Comparison of ENCODE assay signal across 8 mouse cellular contexts in the genomic region with DNA sequence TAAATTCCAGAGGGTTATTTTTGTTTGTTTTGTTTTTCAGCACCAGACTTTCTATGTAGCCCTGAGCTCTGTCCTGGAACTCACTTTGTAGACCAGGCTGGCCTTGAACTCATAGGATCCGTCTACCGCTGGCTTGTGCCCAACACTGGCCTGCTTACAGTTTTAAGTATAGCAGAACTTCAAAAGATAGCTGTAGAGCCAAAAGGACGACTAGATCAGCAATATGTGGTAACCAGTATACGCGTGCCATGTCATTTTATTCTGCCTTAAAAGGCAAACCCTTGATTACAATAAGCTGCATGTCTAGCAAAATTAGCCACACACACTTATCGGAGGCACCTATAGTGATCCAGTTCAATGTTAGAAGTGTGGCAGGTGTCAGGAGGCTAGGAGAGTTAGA. TPM values are rescaled to one million over a fixed set of nuclear protein-coding genes. Genes with fewer than 3 reads are reported as not detected.
DNase-seq lines count a peak whose midpoint lies in the region; ATAC-seq and TF ChIP-seq lines count a peak whose summit lies in the region.

No protein-coding gene starts in this region.

- peak overlapping the region; percentile 94 for H3K27ac ChIP-seq in heart, embryonic 16.5 days (ENCODE audit: low read length)
- no peak overlapping the region for H3K27ac ChIP-seq in ES-Bruce4 (ENCODE audit: insufficient read depth, low read length)
- H3K27ac ChIP-seq in embryonic fibroblast, embryonic 13.5 days (ENCODE audit: insufficient read depth, low read length), result peak overlapping the region; percentile 55; the same call in 1 of the 2 replicates
- 0 out of 2 replicates have a peak overlapping the region, but pooled peaks have one; percentile 46 for H3K27ac ChIP-seq in liver, embryonic 11.5 days (ENCODE audit: low read depth, low read length)

- H3K4me2 ChIP-seq in heart, embryonic 16.5 days (ENCODE audit: low read depth, low read length), result peak overlapping the region; percentile 76
- H3K4me2 ChIP-seq in liver, embryonic 11.5 days, result peak overlapping the region; percentile 89

- peaks cover 33% of the 10 kb centered on the region for H3K36me3 ChIP-seq in heart, embryonic 16.5 days (ENCODE audit: control insufficient read depth, insufficient read depth)
- peaks cover 42% of the 10 kb centered on the region for H3K36me3 ChIP-seq in ES-Bruce4 (ENCODE audit: control insufficient read depth, insufficient read depth, low read length, poor library complexity, severe bottlenecking)
- peaks cover 29% of the 10 kb centered on the region for H3K36me3 ChIP-seq in liver, embryonic 11.5 days (ENCODE audit: control insufficient read depth, insufficient read depth, low read length)

- H3K4me3 ChIP-seq in heart, embryonic 16.5 days (ENCODE audit: low read length), result peak overlapping the region; percentile 90
- peak overlapping the region; percentile 98 for H3K4me3 ChIP-seq in ES-Bruce4 (ENCODE audit: low read depth, low read length)
- H3K4me3 ChIP-seq in embryonic fibroblast, embryonic 13.5 days (ENCODE audit: insufficient read depth, low read length), result peak overlapping the region; percentile 88
- peak overlapping the region; percentile 86 for H3K4me3 ChIP-seq in liver, embryonic 11.5 days (ENCODE audit: low read depth, low read length)

- H3K9ac ChIP-seq in heart, embryonic 16.5 days (ENCODE audit: low read length), result peak overlapping the region; percentile 87
- H3K9ac ChIP-seq in ES-Bruce4 (ENCODE audit: low read depth, poor library complexity, severe bottlenecking), result peak overlapping the region; percentile 96
- peak overlapping the region; percentile 94 for H3K9ac ChIP-seq in liver, embryonic 11.5 days (ENCODE audit: low read depth, low read length)

- no peak for TF ChIP-seq POLR2A in ES-Bruce4 (IDR thresholded peaks at IDR 0.05; ENCODE audit: insufficient read depth, low read length)
- TF ChIP-seq POLR2A in embryonic fibroblast, embryonic 13.5 days (IDR thresholded peaks at IDR 0.05; ENCODE audit: low read depth, low read length), result no peak

- intact Hi-C loops in heart, postnatal 10 days (cut with DNase I), result no loop called here
- intact Hi-C loops in left cerebral cortex, postnatal 25 days (cut with DNase I), result no loop called here

- peaks cover 27% of the 10 kb centered on the region for H3K4me1 ChIP-seq in heart, embryonic 16.5 days (ENCODE audit: control insufficient read depth, insufficient read depth, low read length)
- H3K4me1 ChIP-seq in ES-Bruce4 (ENCODE audit: control insufficient read depth, insufficient read depth, low read length), result no peaks in the 10 kb centered on the region
- H3K4me1 ChIP-seq in embryonic fibroblast, embryonic 13.5 days (ENCODE audit: control insufficient read depth, insufficient read depth, low read length), result no peaks in the 10 kb centered on the region; the same call in 1 of the 2 replicates
- H3K4me1 ChIP-seq in liver, embryonic 11.5 days (replicated peaks; ENCODE audit: control insufficient read depth, insufficient read depth, low read length), result peaks cover 7% of the 10 kb centered on the region

- no peak for DNase-seq in heart, postnatal 10 days
- no peak for DNase-seq in liver, embryonic 11.5 days (ENCODE audit: low spot score)
- no peak for DNase-seq in left cerebral cortex, postnatal 25 days (ENCODE audit: low spot score in 2 of 2)
- DNase-seq in frontal cortex, postnatal 14 days (ENCODE audit: low spot score in 2 of 2), result no peak
- no peak for DNase-seq in kidney, postnatal 25 days

- H3K27me3 ChIP-seq in heart, embryonic 16.5 days (ENCODE audit: control insufficient read depth, insufficient read depth, low read length), result no peaks in the 10 kb centered on the region
- H3K27me3 ChIP-seq in ES-Bruce4 (ENCODE audit: control insufficient read depth, insufficient read depth, low read length, poor library complexity, severe bottlenecking), result no peaks in the 10 kb centered on the region
- H3K27me3 ChIP-seq in liver, embryonic 11.5 days (replicated peaks; ENCODE audit: control insufficient read depth, insufficient read depth, low read length), result no peaks in the 10 kb centered on the region

- no peak for ATAC-seq in heart, embryonic 16.5 days (replicated peaks; ENCODE audit: extremely low read depth, insufficient read depth, low FRiP score)
- ATAC-seq in liver, embryonic 11.5 days (replicated peaks; ENCODE audit: low FRiP score), result no peak

- TF ChIP-seq EP300 in ES-Bruce4 (IDR thresholded peaks at IDR 0.05; ENCODE audit: insufficient read depth, low read depth, low read length), result no peak

- no peaks in the 10 kb centered on the region for H3K9me3 ChIP-seq in heart, embryonic 16.5 days (replicated peaks; ENCODE audit: control insufficient read depth, low read length)
- no peaks in the 10 kb centered on the region for H3K9me3 ChIP-seq in ES-Bruce4 (replicated peaks; ENCODE audit: control insufficient read depth, insufficient read depth, low read length, poor library complexity, severe bottlenecking)
- no peaks in the 10 kb centered on the region for H3K9me3 ChIP-seq in liver, embryonic 11.5 days (ENCODE audit: control insufficient read depth, low read length)

- 54% methylated on average over 6 of the region's 6 CpGs for WGBS in heart, embryonic 16.5 days
- WGBS in liver, embryonic 11.5 days, result 58% methylated on average over 6 of the region's 6 CpGs

- TF ChIP-seq CTCF in ES-Bruce4 (IDR thresholded peaks at IDR 0.05; ENCODE audit: low read depth, low read length), result no peak
- TF ChIP-seq CTCF in embryonic fibroblast, embryonic 13.5 days (IDR thresholded peaks at IDR 0.05; ENCODE audit: borderline replicate concordance, insufficient read depth, low read length), result no peak

RNA-seq across cellular contexts. Expression of gene Mcm6, which starts 1.2 kb away (rescaled TPM):
- 145 and 172 TPM in 2 replicates for polyA plus RNA-seq in heart, embryonic 16.5 days (2015; fragmentation: Nextera tagmentation; extraction: Ambion mirVana)
- total RNA-seq in heart, postnatal 10 days (2021), result 10 to 100 TPM; 28.1 to 34.9 TPM
- polyA plus RNA-seq in ES-Bruce4 (2011; ENCODE audit: insufficient read depth, insufficient read length, low read depth, missing spikeins), result 206 and 215 TPM in 2 replicates
- polyA plus RNA-seq in embryonic fibroblast, embryonic 13.5 days (2011; ENCODE audit: insufficient read length, low read depth, missing spikeins), result 74.6 and 91.1 TPM in 2 replicates
- polyA plus RNA-seq in liver, embryonic 11.5 days (2014; fragmentation: Nextera tagmentation; extraction: Ambion mirVana), result 384 and 445 TPM in 2 replicates
- total RNA-seq in left cerebral cortex, postnatal 25 days (2021), result 1 to 10 TPM; 5.4 to 5.6 TPM

RNA-seq across cellular contexts. Expression of gene Lct, which starts 30.2 kb away (rescaled TPM):
- 0.09 TPM in 1 of 2 replicates, not detected in the other for polyA plus RNA-seq in heart, embryonic 16.5 days (2015; fragmentation: Nextera tagmentation; extraction: Ambion mirVana)
- total RNA-seq in heart, postnatal 10 days (2021), result under 1 TPM in 1 of 2 experiments, not detected in 1; 0.07 TPM
- 0.22 TPM in 1 of 2 replicates, not detected in the other for polyA plus RNA-seq in ES-Bruce4 (2011; ENCODE audit: insufficient read depth, insufficient read length, low read depth, missing spikeins)
- polyA plus RNA-seq in embryonic fibroblast, embryonic 13.5 days (2011; ENCODE audit: insufficient read length, low read depth, missing spikeins), result 0.13 TPM in 1 of 2 replicates, not detected in the other
- 0.06 and 0.10 TPM in 2 replicates for polyA plus RNA-seq in liver, embryonic 11.5 days (2014; fragmentation: Nextera tagmentation; extraction: Ambion mirVana)
- total RNA-seq in left cerebral cortex, postnatal 25 days (2021), result 1 to 10 TPM; 1.9 to 2.2 TPM

RNA-seq across cellular contexts. Expression of gene Dars, which starts 58.9 kb away (rescaled TPM):
- polyA plus RNA-seq in heart, embryonic 16.5 days (2015; fragmentation: Nextera tagmentation; extraction: Ambion mirVana), result 94.9 and 121 TPM in 2 replicates
- total RNA-seq in heart, postnatal 10 days (2021), result 10 to 100 TPM; 54.7 to 60.1 TPM
- polyA plus RNA-seq in ES-Bruce4 (2011; ENCODE audit: insufficient read depth, insufficient read length, low read depth, missing spikeins), result 185 and 191 TPM in 2 replicates
- polyA plus RNA-seq in embryonic fibroblast, embryonic 13.5 days (2011; ENCODE audit: insufficient read length, low read depth, missing spikeins), result 108 TPM in 2 replicates
- polyA plus RNA-seq in liver, embryonic 11.5 days (2014; fragmentation: Nextera tagmentation; extraction: Ambion mirVana), result 156 and 171 TPM in 2 replicates
- total RNA-seq in left cerebral cortex, postnatal 25 days (2021), result 10 to 100 TPM; 53.1 to 55.4 TPM
